Mouse (Mus musculus): ENCODE results near the gene Hgd.
A peak's percentile ranks its signal among the peaks of the same experiment; 100 is the strongest.
"Not testable (repeated sequence)": the region's sequence is repeated elsewhere in the genome, so short reads cannot be mapped to it uniquely, and the experiment has no call there.

Gene Hgd

DNA sequence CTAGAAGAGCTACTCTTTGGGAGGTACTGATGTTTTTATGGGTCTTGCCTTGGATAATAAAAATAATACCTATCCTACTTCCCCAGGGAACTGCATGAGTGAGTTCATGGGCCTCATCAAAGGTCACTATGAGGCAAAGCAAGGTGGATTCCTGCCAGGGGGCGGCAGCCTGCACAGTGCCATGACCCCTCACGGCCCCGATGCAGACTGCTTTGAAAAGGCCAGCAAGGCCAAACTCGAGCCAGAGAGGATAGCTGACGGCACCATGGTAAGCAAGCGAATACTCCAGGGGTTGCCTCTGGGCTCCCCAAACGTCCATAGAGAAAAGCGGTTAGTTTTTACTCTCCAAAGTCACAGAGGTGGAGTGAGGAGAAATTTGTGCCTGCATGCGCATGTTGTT, 48.4 kb downstream of the Hgd start:
- no peak for DNase-seq (ENCODE audit: inconsistent age in 2 of 2, low spot score in 1 of 2)

DNA sequence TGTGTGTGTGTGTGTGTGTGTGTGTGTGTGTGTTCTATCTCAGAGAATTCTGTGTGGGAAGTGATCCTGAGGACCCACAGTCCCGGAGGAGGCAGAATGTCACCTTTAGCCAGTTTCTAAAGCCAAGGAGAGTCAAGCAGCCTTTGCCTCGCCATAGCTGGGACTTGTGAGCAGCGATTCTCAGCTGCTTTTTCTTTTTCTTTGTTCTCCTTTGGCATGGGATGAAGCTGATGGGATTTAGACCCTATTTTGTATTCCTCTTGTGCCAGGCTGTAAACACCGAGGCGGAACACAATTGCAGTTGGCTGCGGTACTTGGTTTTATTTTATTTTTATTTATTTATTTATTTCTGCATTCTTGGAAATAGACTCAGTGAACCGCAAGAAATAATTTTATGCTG, 49.1 kb downstream of the Hgd start:
- DNase-seq (ENCODE audit: inconsistent age in 2 of 2, low spot score in 1 of 2) = no peak

DNA sequence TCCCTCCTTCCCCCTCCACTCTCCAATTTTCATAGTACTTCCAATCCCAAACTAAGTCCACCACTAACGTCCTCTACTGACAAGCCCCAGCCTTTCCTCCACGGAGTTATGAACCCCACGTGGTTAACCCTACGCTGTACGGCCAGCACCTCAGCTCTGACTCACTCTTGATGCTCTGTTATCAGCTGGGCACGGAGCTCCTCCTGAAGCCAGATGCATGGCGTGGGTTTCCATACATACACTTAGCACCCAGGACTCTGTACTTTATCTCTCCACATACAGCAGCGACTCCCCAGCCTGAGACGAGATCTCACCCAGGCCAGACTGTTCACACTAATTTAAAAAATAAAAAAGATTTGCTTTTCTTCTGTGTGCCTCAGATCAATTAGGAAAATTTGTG, 54.6 kb downstream of the Hgd start:
- DNase-seq (ENCODE audit: inconsistent age in 2 of 2, low spot score in 1 of 2) = no peak

DNA sequence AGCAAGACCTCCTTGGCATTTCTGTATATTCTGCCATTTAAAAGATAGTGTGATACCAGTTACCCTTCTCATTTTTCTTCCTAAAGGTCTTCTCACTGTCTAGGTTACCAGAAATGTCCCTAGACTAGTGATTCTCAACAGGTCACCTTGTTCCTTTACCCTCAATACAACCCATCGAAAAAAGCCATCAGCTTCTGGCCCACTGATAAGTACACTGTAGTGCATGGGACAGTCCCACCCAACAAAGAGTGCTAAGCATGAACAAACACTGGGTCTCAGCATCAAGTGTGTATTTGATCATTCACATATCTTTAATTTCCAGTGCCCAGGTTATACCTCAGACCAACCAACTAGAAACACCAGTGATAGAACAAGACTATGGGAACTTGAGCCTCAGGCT, 55.1 kb downstream of the Hgd start:
- DNase-seq (ENCODE audit: inconsistent age in 2 of 2, low spot score in 1 of 2) = no peak

DNA sequence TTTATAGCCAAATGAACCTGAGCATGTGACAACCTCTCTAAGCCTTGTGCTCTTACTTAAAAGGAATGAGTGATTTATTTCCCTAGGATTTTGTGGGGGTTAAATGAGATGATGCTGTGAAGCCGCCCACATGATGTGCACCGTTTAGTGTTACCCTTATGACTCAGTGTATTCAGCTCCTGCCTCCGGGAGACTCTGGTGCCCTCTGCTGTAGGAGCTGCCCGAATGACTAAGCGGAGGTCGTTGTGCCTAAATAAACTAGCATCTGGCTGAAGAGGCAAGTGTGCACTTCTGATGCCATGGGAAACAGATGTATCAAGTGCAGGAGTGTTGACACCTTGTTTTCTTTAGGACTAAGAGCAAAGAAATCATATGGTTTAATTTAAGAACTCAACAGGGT, 56.2 kb downstream of the Hgd start:
- peak; percentile 36 to 71 for DNase-seq (ENCODE audit: inconsistent age in 2 of 2, low spot score in 1 of 2)

GRCm38 (mm10) chr16:37637802-37638201, 57.8 kb downstream of the Hgd start:
- DNase-seq (ENCODE audit: inconsistent age in 2 of 2, low spot score in 1 of 2) = no peak

- DNase-seq (ENCODE audit: inconsistent age in 2 of 2, low spot score in 1 of 2) = not testable (repeated sequence)
Observed at GRCm38 (mm10) chr16:37640522-37640921, 60.6 kb downstream of the Hgd start.

DNA sequence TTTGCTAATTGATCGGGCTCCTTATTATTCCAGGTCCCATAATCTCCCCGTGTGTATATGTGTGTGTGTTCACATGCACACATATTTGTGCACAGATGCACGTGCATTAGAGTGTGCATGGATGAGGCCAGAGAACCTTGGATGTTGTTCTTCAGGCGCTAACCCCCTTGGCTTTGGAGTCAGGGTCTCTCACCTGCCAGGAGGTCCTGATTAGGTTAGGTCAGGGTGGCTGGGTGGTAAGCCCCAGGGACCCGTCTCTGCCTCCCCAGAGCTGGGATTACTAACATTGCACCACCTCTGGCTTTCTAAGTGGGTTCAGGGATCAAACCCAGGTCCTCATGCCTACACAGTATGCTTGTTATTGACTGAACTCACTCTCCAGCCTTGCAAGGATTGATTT, 64.5 kb downstream of the Hgd start:
- DNase-seq (ENCODE audit: inconsistent age in 2 of 2, low spot score in 1 of 2) = no peak

GRCm38 (mm10) chr16:37645211-37645610, 65.3 kb downstream of the Hgd start:
- no peak for DNase-seq (ENCODE audit: inconsistent age in 2 of 2, low spot score in 1 of 2)

DNA sequence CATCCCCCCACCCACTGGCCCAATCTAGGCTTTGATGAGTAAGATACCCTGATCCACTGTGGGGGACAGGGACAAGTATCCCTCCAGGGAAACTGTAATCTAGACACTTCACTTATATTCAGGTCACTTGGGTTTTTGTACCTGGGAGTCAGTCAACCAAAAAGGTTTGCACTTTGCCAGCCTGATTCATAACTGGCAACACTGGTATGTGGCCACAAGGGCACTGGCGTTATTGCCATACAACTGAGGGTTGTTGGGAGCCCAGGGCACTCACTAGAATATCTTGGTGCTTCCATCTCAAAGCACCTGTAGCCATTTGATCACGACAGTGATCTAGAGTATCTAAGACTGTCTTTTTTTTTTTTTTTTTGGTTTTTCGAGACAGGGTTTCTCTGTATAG, 65.8 kb downstream of the Hgd start:
- DNase-seq (ENCODE audit: inconsistent age in 2 of 2, low spot score in 1 of 2) = no peak

DNA sequence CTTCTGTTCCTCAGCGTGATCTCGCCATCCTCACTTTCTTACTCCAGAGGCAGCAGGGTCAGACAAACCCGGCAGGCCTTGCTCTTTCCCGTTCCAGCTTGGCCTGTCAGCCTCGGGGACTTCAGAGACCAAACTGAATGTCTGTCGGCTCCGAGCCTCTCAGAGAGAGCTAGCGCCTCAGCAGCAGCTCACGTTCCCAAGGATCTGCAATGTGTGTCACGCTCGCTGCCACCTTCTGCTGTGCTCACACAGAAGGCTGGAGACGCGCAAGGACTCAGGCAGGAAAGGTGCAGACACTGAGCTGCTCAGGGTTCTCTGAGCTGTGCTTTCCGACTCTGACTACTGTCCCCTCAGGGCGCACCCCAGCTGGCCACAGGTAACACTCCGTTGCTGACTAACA, 67.1 kb downstream of the Hgd start:
- DNase-seq (ENCODE audit: inconsistent age in 2 of 2, low spot score in 1 of 2) = no peak

- DNase-seq (ENCODE audit: inconsistent age in 2 of 2, low spot score in 1 of 2) = no peak
Observed at GRCm38 (mm10) chr16:37647936-37648335, 68.0 kb downstream of the Hgd start.

DNA sequence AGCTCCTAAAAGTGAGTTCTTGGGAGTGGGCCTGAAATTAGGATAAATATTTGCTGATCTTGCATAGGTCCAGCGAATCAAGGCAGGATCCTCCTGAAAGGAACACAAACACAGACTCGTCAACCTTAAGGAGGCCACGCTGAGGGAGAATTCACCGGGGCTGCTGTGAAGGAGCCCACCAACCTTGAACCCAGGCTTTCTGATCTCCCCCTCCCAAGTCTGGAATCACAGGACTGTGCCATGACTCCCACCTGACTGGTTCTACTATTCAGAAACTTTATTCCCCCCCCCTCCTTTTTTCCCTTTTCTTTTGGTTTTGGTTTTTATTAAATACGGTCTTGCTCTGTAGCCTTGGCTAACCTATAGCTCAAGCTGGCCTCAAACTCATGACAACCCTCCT, 69.1 kb downstream of the Hgd start:
- no peak for DNase-seq (ENCODE audit: inconsistent age in 2 of 2, low spot score in 1 of 2)

DNA sequence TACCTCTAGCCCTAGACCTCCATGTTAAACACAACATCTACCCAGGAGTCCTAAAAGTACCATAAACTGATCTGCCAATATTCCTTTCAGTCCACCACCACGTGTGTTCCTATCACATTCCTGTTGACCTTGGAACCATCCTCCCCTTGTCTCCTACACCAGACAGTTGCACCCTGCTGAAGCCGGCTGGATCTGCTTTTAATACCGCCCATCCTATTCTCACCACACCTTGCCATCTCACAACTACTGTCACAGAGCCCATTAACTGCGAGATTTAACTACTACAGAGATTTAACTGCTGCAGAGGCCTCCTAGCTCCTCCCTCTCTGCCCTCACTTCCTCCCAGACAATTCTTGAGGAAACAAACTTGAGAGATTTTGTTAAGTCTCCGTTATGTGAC, 71.5 kb downstream of the Hgd start:
- peak in 1 of 2 experiments; percentile 39 for DNase-seq (ENCODE audit: inconsistent age in 2 of 2, low spot score in 1 of 2)

- DNase-seq (ENCODE audit: inconsistent age in 2 of 2, low spot score in 1 of 2) = peak in 1 of 2 experiments; percentile 44
Observed at GRCm38 (mm10) chr16:37652654-37653053, 72.7 kb downstream of the Hgd start.

GRCm38 (mm10) chr16:37653058-37653457, 73.1 kb downstream of the Hgd start:
- peak in 1 of 2 experiments; percentile 43 for DNase-seq (ENCODE audit: inconsistent age in 2 of 2, low spot score in 1 of 2)

GRCm38 (mm10) chr16:37653731-37654657, 74.0 kb downstream of the Hgd start, which contains the start of gene Ndufb4:
Ndufb4 (minus strand) TSS chr16:37654453.
- DNase-seq (ENCODE audit: inconsistent age in 2 of 2, low spot score in 1 of 2) = peak; percentile 97 to 98

GRCm38 (mm10) chr16:37654831-37655455, 75.0 kb downstream of the Hgd start:
- DNase-seq (ENCODE audit: inconsistent age in 2 of 2, low spot score in 1 of 2) = no peak

DNA sequence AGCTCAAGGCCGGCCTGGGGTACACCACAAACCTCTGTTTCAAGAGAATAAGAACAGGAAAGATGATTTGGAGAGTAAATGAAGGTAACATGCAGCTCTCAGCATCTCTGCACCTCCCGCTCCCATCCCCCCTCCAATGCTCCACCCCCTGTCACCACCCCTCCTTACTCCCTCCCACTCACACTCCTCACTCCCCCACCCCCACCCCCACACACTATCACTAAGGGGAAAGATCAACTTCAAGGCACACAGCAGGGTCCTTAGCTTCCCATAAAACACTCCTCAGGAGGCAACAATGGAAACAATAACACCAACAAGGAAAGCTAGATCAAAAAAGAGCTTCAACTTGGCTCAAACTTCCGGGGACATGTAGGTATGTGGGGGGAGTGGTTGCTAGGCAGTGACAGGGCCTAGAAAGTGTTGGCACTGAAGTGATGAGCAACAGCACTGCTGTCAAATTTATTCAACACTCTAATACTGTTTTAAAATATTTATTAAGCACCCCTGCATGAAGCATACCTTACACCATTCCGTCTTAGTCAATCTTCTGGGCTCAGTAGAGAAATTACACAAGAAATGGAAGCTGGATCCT, 75.9 kb downstream of the Hgd start:
- DNase-seq (ENCODE audit: inconsistent age in 2 of 2, low spot score in 1 of 2) = no peak

GRCm38 (mm10) chr16:37656796-37657195, 76.8 kb downstream of the Hgd start:
- DNase-seq (ENCODE audit: inconsistent age in 2 of 2, low spot score in 1 of 2) = no peak

DNA sequence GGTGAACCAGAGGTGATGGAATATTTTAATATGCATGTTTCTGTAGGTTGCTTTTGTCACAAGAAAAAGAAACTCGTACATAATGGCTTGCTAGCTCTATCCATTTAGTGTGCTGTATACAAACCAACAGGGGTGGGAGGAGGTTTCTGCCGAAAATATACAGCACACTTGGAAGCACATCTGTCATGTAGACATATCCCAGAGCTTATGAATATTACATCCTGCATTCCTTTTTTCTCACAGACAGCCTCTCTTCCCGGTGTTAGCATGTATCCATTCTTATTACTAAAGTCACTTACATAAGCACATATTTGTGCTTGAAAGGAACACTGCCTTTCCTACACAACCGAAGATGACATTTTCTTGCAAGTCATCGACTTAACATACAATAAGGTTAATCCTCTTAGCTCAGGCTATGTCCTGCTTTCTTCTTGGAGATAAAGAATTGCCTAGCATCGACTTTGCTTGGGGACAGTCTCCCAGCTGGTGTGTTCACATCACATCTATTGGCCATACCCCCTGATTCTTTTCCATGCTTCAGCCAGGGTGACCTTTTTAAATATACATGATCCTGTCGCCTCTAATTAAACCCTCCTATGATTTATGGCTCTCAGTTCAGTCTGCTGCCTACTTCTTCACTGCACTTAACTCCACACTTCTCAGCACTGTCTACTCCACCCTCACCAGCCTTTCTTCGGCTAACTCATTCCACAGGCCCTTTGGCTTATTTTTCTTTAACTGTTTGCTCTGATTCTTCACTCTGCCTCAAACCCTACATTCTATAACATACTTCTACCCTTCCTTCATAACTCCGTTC, 83.9 kb downstream of the Hgd start:
- DNase-seq (ENCODE audit: inconsistent age in 2 of 2, low spot score in 1 of 2) = no peak
